Mouse (Mus musculus) cerebellum, adult 11 months (tissue): ENCODE measurements around the gene 1700029I15Rik.

Experiments
- DNase-seq: peaks from one replicate; pipeline ENCODE4 v3.0.0; 2022

1700029I15Rik gene

DNA sequence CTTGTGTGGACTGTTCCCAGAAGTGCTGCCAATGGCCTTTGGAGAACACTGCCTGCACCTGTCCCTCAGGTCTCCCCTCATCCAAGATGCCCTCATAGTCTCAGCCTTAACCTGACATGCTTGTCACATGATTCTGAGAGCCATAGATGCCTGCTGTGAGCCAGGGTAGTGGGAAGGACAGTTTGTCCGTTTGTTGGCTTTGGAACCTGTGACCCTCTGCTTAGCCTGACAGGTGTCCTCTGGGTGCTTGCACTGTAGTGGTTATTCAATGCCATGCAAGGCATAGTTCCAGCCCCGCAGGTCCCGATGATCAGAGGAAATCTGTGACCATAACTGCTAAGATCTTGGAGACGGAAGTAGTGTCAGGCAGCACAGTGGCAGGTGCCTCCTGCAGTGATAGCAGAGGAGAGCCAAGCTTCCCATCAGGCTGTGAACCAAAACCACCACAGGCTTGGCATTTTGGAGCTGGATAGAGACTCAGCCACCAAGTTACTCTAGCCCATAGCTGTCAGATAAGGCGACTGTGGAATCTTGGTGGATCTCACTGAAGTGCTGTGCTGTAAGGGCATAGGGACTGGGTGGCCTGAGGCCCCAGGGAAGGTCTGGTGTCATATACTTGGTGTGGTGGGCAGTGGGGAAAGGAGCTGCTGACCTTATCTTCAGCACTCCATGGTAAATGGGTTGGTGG is at the start of gene 1700029I15Rik:
Gene 1700029I15Rik, plus strand, starts transcription at position 638 of the 688 bp plus-strand sequence.
- DNase-seq, result no peak

DNA sequence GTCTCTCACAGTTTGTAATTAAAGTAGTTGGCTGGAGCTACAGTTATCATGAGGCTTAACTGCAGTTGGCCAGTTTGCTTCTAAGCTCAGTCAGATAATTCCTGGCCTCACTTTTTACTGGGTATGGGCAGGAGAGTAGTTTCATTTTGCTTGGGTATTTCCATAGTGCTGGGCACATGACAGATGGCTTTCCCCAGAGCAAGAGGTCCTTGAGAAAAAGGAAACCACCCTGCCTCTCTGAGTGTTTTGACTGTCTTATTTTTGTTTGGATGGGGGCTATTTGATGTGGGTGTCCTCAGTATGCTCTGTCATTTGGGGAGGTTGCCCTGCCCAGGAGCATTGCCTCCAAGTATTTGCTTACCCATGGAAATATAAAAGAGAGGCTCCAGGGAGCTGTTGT is 39.9 kb upstream of the 1700029I15Rik start:
- no peak for DNase-seq

GRCm38 (mm10) chr2:92347191-92347590 is 35.1 kb upstream of the 1700029I15Rik start:
- no peak for DNase-seq

- DNase-seq, result no peak
Observed at GRCm38 (mm10) chr2:92349589-92350425, 32.5 kb upstream of the 1700029I15Rik start.

- no peak for DNase-seq
Observed at GRCm38 (mm10) chr2:92350686-92351085, 31.7 kb upstream of the 1700029I15Rik start.

- DNase-seq, result no peak
Observed at GRCm38 (mm10) chr2:92353402-92353801, 28.9 kb upstream of the 1700029I15Rik start.

DNA sequence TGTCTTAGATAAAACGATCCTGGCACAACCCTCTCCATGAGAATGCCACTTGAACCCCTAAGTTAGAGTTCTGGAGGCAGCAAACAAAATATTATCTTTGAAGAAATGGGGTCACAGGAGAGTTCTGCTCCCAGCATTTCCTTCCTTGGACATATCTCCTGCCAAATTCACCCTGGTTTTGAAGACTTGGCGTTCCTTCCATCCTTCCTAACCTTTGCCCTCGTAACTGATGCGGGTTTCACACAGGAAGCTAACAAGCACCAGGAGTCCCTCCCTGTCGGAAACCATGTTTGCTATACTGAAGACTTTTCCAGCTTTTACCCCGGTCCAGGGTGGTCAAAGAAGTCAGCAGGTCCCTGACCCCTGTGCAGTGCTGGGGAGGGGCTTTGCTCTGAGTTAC is 28.1 kb upstream of the 1700029I15Rik start:
- DNase-seq, result no peak

DNA sequence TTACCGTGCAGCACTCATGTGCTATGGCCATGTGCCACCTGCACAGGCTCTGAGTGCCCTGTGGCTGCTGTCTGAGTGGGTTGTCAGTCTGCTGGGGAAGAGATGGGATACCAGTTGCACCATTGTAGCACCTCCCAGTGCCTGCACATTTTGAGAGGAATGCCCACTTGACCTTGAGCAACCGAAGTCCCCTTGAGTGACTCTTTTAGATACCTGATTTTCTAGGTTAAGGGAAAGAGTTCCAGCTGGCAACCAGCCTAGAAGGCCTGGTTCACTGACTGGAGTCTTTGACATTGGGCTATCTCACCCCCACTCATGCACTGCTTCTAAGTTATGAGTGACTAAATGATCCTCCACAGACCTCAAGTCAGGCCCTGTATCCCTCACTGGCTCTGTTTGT is 23.0 kb upstream of the 1700029I15Rik start:
- no peak for DNase-seq

DNA sequence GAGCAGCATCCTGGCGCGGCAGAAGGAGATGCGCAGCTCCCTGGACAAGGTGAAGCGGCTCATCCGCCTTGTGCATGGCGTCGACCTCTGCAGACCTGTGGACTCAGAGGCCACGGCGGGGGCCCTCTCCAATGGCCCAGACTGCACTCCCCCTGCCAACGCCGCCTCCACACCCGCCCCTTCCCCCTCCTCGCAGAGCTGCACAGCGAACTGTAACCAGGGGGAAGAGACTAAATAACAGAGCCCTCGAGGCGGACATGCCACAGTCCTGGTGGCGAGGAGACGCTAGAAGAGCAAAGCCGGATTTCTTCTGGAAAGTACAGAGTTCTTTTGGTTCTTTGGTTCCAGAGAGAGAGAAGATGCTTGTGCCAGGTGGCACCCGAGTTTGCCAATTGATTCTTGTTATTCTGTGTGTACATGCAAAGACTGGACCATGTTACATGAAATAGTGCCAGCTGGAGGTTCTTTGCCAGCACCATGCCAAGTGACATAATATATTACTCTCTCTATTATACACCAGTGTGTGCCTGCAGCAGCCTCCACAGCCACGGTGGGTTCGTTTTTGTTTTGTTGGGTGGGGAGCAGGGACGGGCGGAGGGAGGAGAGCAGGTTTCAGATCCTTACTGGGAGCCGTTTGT is 22.0 kb upstream of the 1700029I15Rik start:
- no peak for DNase-seq

DNA sequence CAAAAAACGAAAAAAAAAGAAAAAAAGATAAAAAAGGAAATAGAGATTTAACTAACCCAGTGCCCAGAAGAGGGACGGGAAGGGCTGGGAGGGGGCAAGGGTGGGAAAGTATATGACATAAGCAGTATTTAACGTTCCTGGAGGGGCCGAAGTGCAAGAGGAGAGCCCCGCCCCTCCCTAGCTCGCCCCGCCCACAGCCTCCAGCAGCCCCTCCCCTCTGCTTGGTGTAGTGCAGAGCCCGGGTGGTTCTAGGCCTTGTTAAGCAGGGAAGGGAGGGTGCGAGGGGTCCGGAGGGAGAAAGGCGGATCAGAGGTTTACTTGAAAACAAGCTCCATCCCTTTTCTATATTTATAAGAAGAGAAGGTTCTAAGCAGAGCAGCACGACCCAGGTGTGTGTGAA is 21.4 kb upstream of the 1700029I15Rik start:
- no peak for DNase-seq

- DNase-seq, result no peak
Observed at GRCm38 (mm10) chr2:92361795-92362194, 20.5 kb upstream of the 1700029I15Rik start.

GRCm38 (mm10) chr2:92362571-92363228 is 19.6 kb upstream of the 1700029I15Rik start:
- no peak for DNase-seq

- DNase-seq, result no peak
Observed at GRCm38 (mm10) chr2:92364086-92364485, 18.3 kb upstream of the 1700029I15Rik start.

DNA sequence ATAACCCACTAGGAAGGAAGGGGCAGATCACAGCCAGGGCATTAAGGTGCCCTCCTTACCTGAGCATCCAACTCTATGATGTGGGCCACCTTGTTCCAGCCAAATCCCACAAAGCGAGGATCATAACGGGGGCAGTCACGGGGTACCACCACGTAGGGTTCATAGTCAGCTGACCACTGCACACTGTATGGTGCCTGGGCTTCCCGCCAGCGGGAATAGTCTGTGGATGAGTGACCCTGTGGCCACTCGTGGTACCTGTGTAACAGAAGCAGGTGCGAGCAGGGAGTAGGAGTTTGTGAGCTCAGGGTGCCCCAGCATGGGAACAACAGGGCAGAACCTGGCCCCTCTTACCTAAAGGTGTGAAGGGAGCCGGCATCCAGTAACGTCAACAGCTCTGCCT is 16.8 kb upstream of the 1700029I15Rik start:
- DNase-seq, result no peak

DNA sequence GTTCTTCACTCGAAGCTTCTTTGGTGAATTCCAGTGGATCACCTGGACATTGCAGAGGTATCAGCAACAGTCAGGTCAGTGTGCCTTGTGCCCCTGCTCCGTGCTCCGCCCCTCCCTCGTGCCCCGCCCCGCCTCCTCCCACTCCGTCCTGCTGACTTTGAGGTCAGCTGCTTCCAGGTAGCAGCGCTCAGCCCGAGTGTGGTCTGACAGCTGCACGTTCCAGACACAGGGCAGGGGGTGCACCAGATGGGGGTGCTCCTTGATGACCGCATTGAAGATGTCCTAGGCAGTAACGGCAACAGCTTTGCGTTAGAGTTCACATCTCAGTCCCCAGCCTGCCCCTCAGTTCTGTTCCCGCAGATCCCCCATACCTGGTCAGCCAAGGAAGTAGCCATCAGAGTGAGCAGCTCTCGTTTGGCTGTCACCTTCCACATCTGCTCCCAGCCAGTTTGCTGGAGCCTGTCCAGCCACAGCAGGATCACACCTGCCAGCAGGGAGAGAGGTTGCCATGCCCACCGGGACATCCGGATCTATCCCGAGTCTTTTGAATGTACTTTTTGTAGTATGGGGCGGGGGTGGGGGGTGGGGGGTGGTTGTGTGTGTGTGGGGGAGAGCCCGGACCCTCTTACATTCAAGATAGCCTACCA is 14.8 kb upstream of the 1700029I15Rik start:
- no peak for DNase-seq

- DNase-seq, result peak; percentile 29
Observed at GRCm38 (mm10) chr2:92370375-92370774, 12.0 kb upstream of the 1700029I15Rik start.

DNA sequence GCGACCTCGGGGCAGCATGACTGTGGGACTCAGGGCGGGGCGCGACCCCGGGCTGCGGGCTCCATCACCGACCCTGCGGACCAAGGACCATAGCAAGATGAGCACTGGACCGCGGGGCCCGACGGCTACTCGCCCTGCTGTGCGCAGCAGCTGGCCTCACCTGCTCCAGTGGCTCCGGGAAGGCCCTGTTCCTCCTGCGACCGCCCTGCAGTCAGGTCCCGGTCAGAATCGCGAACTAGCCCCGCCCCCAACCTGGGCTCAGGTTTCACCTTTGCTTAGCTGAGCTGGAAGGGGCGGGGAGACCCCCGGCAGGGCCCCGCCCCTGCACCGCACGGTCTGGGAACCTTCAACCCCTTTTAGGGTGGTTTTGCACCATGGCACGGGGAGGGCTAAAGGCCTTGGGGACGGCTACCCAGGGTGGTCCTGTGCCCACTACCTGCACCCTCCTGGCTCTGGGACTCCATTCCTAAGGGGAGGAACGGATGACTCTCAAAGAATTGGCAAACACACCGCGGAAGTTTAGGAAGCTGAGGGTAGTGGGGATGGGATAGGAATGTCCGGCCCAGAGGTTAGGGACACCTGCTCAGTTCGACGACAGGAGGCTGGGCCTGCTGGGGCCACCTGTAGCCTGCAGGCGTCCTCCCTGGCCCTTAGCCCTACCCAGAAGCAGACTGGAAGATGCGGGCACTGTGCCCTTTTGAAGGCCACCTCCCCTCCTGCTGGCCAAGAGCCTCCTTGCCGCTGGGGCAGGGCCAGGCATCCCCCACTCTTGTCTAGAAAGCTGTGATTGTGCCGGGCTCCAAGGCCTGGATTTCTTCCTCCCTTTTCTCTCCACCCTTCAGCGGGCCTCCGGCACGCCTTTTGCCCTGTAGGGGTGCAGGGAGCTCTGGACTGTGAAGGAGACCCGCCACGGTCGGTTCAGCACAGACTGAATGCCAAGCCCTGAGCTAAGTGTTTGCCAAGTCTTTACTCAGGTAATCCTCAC is 11.2 kb upstream of the 1700029I15Rik start:
- DNase-seq, result peak; percentile 41

GRCm38 (mm10) chr2:92371971-92372690 is 10.2 kb upstream of the 1700029I15Rik start:
- no peak for DNase-seq

GRCm38 (mm10) chr2:92372767-92373436 is 9.4 kb upstream of the 1700029I15Rik start:
- peak; percentile 59 for DNase-seq

DNA sequence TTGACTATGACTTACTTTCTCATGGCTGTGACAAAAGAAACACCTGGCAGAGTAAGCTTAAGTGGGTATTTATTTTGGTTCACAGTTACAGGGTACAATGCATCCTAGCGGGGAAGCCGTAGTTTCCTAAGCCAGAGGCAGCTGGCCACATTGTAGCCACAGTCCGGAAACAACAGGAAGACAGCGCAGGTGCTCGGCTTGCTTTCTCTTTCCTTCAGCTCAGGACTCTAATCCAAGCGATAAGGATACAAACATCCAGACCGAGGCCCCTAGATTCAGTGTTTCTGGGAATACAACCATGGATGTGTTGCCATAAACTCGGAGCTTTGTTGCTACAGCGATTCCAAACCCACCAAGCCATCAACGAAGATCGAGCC is 8.9 kb upstream of the 1700029I15Rik start:
- DNase-seq, result no peak
